Mouse (Mus musculus): ENCODE measurements around the gene Olfr524. TPM values are rescaled to one million over a fixed set of nuclear protein-coding genes. Genes with fewer than 3 reads are reported as not detected.

Gene Olfr524
- polyA plus RNA-seq (2017; shearing (Covaris generic)): not detected

DNA sequence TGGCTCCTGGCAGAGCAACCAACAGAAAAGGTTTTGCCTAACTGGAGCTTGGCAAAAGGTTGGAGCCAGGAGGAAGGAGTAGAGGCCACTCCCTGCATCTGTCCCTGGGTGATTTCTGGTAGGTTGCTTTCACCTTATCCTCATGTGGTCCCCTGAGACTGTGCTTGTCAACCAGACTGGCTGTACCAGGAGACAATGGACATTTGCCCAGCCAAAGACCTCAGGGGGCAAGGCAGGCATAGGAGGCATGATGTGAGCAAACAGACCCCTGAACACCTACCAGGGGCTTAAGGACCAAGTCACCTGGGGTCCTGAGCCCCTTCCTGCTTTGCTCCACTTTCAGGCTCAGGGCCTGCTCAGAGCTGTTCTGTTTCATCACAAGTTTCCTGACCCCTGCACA lies at the start of gene Olfr524:
Gene Olfr524, minus strand, starts transcription at position 101 of the 400 bp plus-strand sequence.

DNA sequence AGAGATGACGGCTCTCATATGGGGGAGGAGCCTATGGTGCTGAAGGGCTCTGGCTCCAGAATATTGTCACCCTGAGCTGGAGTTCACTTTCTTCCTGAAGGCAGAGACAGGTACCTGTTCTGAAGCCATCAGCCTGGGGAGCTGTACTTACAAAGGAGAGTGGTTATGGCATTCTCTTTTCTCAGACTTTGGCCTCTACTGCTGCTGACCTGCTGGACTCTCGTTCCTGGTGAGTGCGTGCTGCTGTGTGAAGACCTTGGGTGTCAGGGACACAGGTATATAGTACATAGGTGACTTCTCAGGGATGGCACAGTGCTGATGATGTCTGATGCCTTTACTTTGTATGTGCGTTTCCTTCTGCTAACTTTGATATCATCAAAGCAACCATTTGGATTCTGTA lies 41.5 kb upstream of the Olfr524 start, which contains the start of gene 5830411N06Rik:
Gene 5830411N06Rik, plus strand, starts transcription at position 69 of the 400 bp plus-strand sequence.

DNA sequence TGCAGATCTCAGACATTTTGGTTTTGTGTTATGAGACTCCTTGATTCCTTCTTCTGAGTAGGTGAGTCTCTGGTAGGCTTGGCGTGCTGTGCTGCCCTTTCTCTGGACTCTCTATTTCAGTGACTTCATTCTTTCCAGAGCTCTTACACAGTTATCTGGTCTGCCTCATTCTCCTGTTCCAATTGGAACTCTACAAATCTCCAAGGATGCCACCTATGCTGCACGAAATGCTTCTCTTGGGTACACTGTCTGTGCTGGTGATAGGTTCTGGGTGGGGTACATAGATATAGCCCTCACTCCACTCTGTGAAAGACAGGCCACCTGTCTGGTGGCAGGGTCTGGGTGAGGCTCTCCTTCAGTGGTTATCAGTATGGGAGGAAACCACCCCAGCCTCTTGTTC lies 12.2 kb upstream of the Olfr524 start, which contains the start of gene Cd163l1:
Gene Cd163l1, plus strand, starts transcription at position 301 of the 400 bp plus-strand sequence.

DNA sequence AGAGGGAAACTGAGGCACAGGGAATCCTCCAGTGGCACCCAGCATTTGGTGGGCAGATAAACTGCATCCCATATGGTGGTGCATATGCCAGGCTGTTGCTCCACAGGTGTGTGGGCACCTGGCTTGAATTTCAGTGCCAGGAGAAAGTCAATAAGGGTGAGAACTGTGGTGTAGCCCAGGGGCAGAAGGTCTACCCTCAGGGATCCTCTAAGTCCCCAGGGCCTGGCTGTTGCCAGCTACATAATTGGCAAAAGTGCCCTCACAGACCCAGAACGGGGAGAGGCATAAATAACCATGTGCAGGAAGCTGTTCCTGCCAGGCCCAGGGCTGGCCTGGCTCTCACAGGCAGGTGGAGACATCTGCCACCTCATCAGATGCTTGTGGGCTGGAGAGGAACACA lies 32.8 kb downstream of the Olfr524 start, which contains the start of gene Olfr523:
Gene Olfr523, plus strand, starts transcription at position 282 of the 400 bp plus-strand sequence.

DNA sequence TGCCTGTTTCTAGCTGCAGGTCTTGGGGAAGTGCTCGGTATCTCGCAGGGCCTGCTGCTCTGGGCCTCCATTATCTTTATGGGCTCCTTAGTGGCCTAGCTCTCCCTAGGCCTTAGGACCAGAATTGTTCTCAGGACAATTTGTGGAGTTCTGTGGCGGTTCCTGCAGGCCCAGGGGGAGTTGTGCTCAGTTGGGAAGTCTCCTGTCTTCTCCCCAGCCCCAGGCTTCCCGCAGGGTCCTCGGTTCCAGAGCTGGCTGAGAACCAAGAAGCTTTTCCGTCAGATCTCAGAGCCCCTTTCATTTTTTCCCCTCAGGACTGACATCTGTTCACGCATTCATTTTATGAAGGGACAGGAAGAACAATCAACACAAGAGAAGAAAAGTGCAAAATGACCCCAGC lies 41.1 kb downstream of the Olfr524 start, which contains the start of gene Olfr522:
Gene Olfr522, minus strand, starts transcription at position 101 of the 400 bp plus-strand sequence.

DNA sequence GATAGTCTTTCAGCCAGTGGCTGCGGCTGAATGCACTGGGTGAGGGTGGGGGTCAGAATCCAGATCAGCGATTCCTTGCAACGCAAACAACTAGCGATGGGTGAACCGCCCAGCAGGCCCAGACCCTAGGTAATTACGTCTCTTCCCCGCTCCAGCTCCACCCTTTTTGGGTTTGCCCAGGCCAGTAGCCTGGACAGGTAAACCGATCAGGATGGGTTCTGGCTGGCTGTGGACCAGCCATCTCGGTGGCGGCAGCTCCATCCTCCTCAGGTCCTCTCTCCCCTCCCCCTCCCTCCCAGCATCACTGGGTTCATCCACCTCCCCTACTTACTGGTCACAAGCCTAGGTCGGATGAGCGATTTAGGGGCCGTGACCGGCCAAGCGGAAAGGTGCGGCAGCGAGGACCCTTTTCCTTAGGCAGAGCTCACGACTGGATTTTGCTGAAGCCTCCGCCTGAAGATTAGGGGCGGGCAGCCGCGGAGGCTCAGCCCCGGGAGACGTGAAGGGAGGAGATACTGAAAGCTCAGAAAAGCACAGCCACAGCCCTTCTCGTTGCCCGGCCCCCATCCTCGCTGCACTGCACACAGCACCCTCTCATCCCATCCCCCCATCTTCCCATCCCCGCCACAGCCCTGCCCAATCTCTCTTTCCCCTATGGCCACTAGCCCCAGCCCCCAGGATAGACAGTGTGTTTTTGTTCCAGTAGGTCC lies 51.4 kb downstream of the Olfr524 start, which contains the start of gene Sprn:
Gene Sprn, minus strand, starts transcription at position 660 of the 710 bp plus-strand sequence.

Other genes with a start within 250 kb of the Olfr524 start
- gene 6430531B16Rik, start 227.2 kb downstream of the Olfr524 start, polyA plus RNA-seq (2017; shearing (Covaris generic)): not detected
- 0.21 TPM for gene Adam8, start 213.4 kb downstream of the Olfr524 start, polyA plus RNA-seq (2017; shearing (Covaris generic))
- 42.6 TPM for gene Zfp511, start 169.6 kb downstream of the Olfr524 start, polyA plus RNA-seq (2017; shearing (Covaris generic))
- 29.9 TPM for gene Tubgcp2, start 169.3 kb downstream of the Olfr524 start, polyA plus RNA-seq (2017; shearing (Covaris generic))
- not detected for gene Msx3, start 156.9 kb downstream of the Olfr524 start, polyA plus RNA-seq (2017; shearing (Covaris generic))
- gene Caly, start 123.4 kb downstream of the Olfr524 start, polyA plus RNA-seq (2017; shearing (Covaris generic)): not detected
- not detected for gene Prap1, start 112.6 kb downstream of the Olfr524 start, polyA plus RNA-seq (2017; shearing (Covaris generic))
- gene Fuom, start 103.5 kb downstream of the Olfr524 start, polyA plus RNA-seq (2017; shearing (Covaris generic)): 2.6 TPM
- 6.3 TPM for gene Paox, start 90.2 kb downstream of the Olfr524 start, polyA plus RNA-seq (2017; shearing (Covaris generic))
- 32.1 TPM for gene Echs1, start 89.5 kb downstream of the Olfr524 start, polyA plus RNA-seq (2017; shearing (Covaris generic))
- gene Mtg1, start 68.4 kb downstream of the Olfr524 start, polyA plus RNA-seq (2017; shearing (Covaris generic)): 20.7 TPM
- gene Sprn, start 51.1 kb downstream of the Olfr524 start, polyA plus RNA-seq (2017; shearing (Covaris generic)): not detected
- not detected for gene Olfr522, start 41.2 kb downstream of the Olfr524 start, polyA plus RNA-seq (2017; shearing (Covaris generic))
- not detected for gene Olfr523, start 32.7 kb downstream of the Olfr524 start, polyA plus RNA-seq (2017; shearing (Covaris generic))
- gene Cd163l1, start 12.3 kb upstream of the Olfr524 start, polyA plus RNA-seq (2017; shearing (Covaris generic)): not detected
- not detected for gene 5830411N06Rik, start 41.3 kb upstream of the Olfr524 start, polyA plus RNA-seq (2017; shearing (Covaris generic))
- 0.10 TPM for gene Olfr525, start 114.9 kb upstream of the Olfr524 start, polyA plus RNA-seq (2017; shearing (Covaris generic))
- gene Olfr527, start 128.1 kb upstream of the Olfr524 start, polyA plus RNA-seq (2017; shearing (Covaris generic)): not detected
- gene Olfr60, start 155.7 kb upstream of the Olfr524 start, polyA plus RNA-seq (2017; shearing (Covaris generic)): not detected
- 0.24 TPM for gene Olfr530, start 170.4 kb upstream of the Olfr524 start, polyA plus RNA-seq (2017; shearing (Covaris generic))
- not detected for gene Olfr531, start 197.0 kb upstream of the Olfr524 start, polyA plus RNA-seq (2017; shearing (Covaris generic))
- not detected for gene Olfr532, start 215.7 kb upstream of the Olfr524 start, polyA plus RNA-seq (2017; shearing (Covaris generic))

All from naive thymus-derived CD4-positive, alpha-beta T cell, adult 5 months (primary cell).